Mouse (Mus musculus) kidney, adult 10 weeks (tissue): Measurements from ENCODE around the gene Slc28a1. TPM values are rescaled to one million over a fixed set of nuclear protein-coding genes. Genes with fewer than 3 reads are reported as not detected.

ENCODE experiments used
- polyA plus RNA-seq: library from polyadenylated mRNA; stranded (reverse); fragments of 350-450 nt; fragmentation: Illumina TruSeq; extraction: RNeasy Lipid Tissue Mini Kit (QIAGEN cat#74804); gene quantifications from one replicate; pipeline ENCODE4 v1.2.3, GENCODE M21; 2014; ENCODE audit warnings: low read depth, low replicate concordance

The Slc28a1 gene
- not detected for polyA plus RNA-seq

DNA sequence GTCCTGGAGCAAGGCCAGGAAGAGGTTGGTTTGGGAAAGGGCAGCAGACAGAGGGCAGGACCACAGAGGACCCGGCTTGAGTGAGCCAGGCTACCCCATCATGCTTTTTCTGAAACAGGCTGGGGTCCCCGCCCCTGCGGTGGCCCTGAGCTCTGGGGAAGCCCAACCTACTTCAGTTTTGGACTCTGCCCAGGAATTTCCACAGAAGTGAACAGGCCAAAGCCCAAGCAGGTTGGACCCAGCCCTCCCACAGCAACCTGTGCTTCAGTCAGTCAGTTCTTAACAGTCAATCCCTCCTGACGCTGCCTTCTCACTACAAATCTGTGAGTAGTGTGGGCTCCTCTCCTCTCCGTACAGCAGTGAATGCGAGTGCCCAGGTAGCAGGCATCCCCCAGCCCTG, at the start of gene Slc28a1:
TSS of gene Slc28a1 (plus strand) at position 245 of the 400 bp plus-strand sequence.

DNA sequence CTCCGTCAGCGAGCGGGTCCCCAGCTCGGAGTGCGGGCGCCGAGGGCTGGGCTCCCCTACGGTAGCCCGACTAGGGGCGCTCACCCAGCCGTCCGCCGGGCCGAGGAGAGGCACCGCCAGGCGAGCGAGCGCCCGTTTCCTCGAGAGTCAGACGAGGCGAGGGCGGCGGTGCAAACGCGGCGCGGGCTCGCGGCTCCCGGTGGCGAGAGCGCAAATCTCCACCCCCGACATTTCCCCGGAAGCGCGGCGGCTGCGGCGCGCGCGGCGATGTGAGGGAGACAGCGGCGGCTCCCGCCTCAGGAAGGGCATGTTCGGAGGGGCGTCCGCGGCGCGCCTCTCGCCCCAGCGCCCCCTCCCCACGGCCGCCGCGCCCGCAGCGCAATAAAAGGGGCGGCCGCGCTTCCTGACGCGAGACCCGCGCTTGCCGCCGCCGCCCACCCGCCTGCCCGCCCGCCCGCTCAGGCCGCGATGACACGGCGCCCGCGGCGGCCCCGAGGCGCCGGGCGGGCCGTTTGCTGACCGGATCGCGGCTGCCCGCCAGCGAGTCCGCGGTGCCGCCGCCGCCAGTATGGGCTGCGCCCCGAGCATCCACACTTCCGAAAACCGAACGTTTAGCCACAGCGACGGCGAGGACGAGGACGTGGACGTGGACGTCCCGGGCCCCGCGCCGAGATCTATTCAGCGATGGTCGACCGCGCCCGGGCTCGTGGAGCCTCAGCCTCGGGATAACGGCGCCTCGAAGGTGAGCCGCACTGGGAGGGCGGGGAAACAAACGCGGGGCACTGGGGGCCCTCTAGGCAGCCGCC, 99.0 kb downstream of the Slc28a1 start, which contains the start of gene Pde8a:
TSS of gene Pde8a (plus strand) at position 250 of the 806 bp plus-strand sequence.

Other genes with a start within 250 kb of the Slc28a1 start
- gene Wdr73, start 213.5 kb upstream of the Slc28a1 start, polyA plus RNA-seq, result 19.6 TPM
- 2.1 TPM for gene Nmb, start 209.7 kb upstream of the Slc28a1 start, polyA plus RNA-seq
- 137 TPM for gene Sec11a, start 167.0 kb upstream of the Slc28a1 start, polyA plus RNA-seq
- gene Zfp592, start 121.1 kb upstream of the Slc28a1 start, polyA plus RNA-seq, result 5.0 TPM
- not detected for gene Alpk3, start 57.2 kb upstream of the Slc28a1 start, polyA plus RNA-seq
- 121 TPM for gene Pde8a, start 98.8 kb downstream of the Slc28a1 start, polyA plus RNA-seq
- gene Rps17, start 230.5 kb downstream of the Slc28a1 start, polyA plus RNA-seq, result 353 TPM